ENCODE assay signal across 8 mouse cellular contexts in the genomic region with DNA sequence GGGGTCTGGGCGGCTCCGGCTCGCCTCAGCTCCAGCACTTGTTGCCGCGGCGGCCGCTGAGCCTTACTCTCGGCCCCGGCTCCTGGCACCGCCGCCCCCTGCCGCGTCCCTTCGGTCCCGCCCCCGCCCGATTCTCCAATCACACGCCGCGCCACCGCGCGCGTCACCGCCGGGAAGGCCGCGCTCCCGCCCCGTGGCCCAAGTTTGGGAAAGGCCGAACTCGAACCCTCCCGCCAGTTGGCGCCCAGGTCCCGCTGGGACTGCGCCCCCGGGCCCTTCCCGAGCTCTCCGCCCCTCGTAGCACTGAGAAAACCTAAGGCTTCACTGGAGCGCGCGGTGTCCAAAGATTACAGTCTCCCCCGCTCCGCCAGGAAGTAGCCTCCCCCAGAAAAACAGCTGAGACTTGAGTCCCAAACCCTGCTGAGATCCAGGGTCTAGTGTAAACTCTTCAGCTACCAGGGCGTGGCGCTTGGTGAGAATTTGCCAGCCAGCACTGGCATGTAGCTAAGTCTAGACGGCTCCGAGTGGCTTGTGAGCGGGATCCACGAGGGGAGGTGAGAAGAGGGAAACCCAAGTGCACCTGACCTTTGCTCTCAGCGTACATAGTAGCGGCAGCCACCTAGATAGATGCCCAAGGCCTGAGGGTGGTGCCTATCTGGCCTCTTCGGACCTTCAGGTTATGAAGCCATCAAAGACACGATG. TPM values are rescaled to one million over a fixed set of nuclear protein-coding genes. Genes with fewer than 3 reads are reported as not detected.
DNase-seq lines count a peak whose midpoint lies in the region; ATAC-seq lines count a peak whose summit lies in the region.

No protein-coding gene starts in this region.

- DNase-seq in B cell, adult 2 months: peak; percentile 83 to 86
- DNase-seq in adrenal gland, postnatal 14 days: peak; percentile 96
- peak; percentile 36 for DNase-seq in fat pad, adult 2 months (ENCODE audit: extremely low read depth, low read depth, low spot score)
- peak; percentile 96 for DNase-seq in kidney, postnatal 10 days
- peak; percentile 87 for DNase-seq in neural tube, embryonic 11.5 days (ENCODE audit: low spot score)

- no peaks in the 10 kb centered on the region for H3K9me3 ChIP-seq in heart, embryonic 13.5 days
- no peaks in the 10 kb centered on the region for H3K9me3 ChIP-seq in liver, embryonic 15.5 days (replicated peaks)
- H3K9me3 ChIP-seq in neural tube, embryonic 11.5 days (ENCODE audit: control insufficient read depth, low read length): no peaks in the 10 kb centered on the region
- H3K9me3 ChIP-seq in stomach, embryonic 16.5 days (replicated peaks; ENCODE audit: control insufficient read depth, low read length): no peaks in the 10 kb centered on the region

- under 1% methylated on average over 55 of the region's 55 CpGs for WGBS in heart, embryonic 13.5 days
- WGBS in liver, embryonic 15.5 days (ENCODE audit: insufficient replicate concordance): under 1% methylated on average over 50 of the region's 55 CpGs
- 0% methylated on average over 27 of the region's 55 CpGs for WGBS in neural tube, embryonic 11.5 days
- under 1% methylated on average over 48 of the region's 55 CpGs for WGBS in stomach, embryonic 16.5 days

- H3K4me1 ChIP-seq in heart, embryonic 13.5 days: peaks cover 17% of the 10 kb centered on the region
- H3K4me1 ChIP-seq in liver, embryonic 15.5 days (replicated peaks): peaks cover 57% of the 10 kb centered on the region
- peaks cover 6% of the 10 kb centered on the region; the same call in 1 of the 2 replicates for H3K4me1 ChIP-seq in neural tube, embryonic 11.5 days (ENCODE audit: control insufficient read depth, insufficient read depth, low read length)
- peaks cover 13% of the 10 kb centered on the region for H3K4me1 ChIP-seq in stomach, embryonic 16.5 days (ENCODE audit: control insufficient read depth, insufficient read depth, low read length)

- ATAC-seq in heart, embryonic 13.5 days (ENCODE audit: extremely low read depth, insufficient number of reproducible peaks, low FRiP score, low TSS enrichment): peak; percentile 85
- peak; percentile 89 for ATAC-seq in liver, embryonic 15.5 days (ENCODE audit: insufficient read depth)
- peak; percentile 92 for ATAC-seq in neural tube, embryonic 11.5 days (ENCODE audit: insufficient read depth, low FRiP score, low TSS enrichment)
- peak; percentile 92 for ATAC-seq in stomach, embryonic 16.5 days (ENCODE audit: insufficient read depth, low FRiP score)

- peaks cover 27% of the 10 kb centered on the region for H3K27me3 ChIP-seq in heart, embryonic 13.5 days (replicated peaks)
- 0 out of 2 replicates have a peak, but pooled peaks cover 12% of the 10 kb centered on the region for H3K27me3 ChIP-seq in liver, embryonic 15.5 days
- H3K27me3 ChIP-seq in neural tube, embryonic 11.5 days (ENCODE audit: control insufficient read depth, insufficient read depth, low read length): peaks cover 47% of the 10 kb centered on the region
- no peaks in the 10 kb centered on the region for H3K27me3 ChIP-seq in stomach, embryonic 16.5 days (ENCODE audit: control insufficient read depth, insufficient read depth, low read length)

- H3K27ac ChIP-seq in heart, embryonic 13.5 days (replicated peaks): peak overlapping the region; percentile 85
- peak overlapping the region; percentile 84 for H3K27ac ChIP-seq in liver, embryonic 15.5 days (replicated peaks)
- no peak overlapping the region for H3K27ac ChIP-seq in neural tube, embryonic 11.5 days (ENCODE audit: low read depth, low read length)
- peak overlapping the region; percentile 95 for H3K27ac ChIP-seq in stomach, embryonic 16.5 days (ENCODE audit: low read length)

- H3K9ac ChIP-seq in heart, embryonic 13.5 days: peak overlapping the region; percentile 88
- peak overlapping the region; percentile 75 for H3K9ac ChIP-seq in liver, embryonic 15.5 days
- H3K9ac ChIP-seq in neural tube, embryonic 11.5 days (ENCODE audit: low read length): peak overlapping the region; percentile 52
- H3K9ac ChIP-seq in stomach, embryonic 16.5 days (ENCODE audit: low read length): peak overlapping the region; percentile 87

- peak overlapping the region; percentile 85 for H3K4me3 ChIP-seq in heart, embryonic 13.5 days
- H3K4me3 ChIP-seq in liver, embryonic 15.5 days (replicated peaks): peak overlapping the region; percentile 82
- peak overlapping the region; percentile 65 for H3K4me3 ChIP-seq in neural tube, embryonic 11.5 days (ENCODE audit: low read depth, low read length)
- H3K4me3 ChIP-seq in stomach, embryonic 16.5 days (replicated peaks; ENCODE audit: low read length): peak overlapping the region; percentile 79

- no peaks in the 10 kb centered on the region for H3K36me3 ChIP-seq in heart, embryonic 13.5 days
- no peaks in the 10 kb centered on the region for H3K36me3 ChIP-seq in liver, embryonic 15.5 days (replicated peaks)
- no peaks in the 10 kb centered on the region for H3K36me3 ChIP-seq in neural tube, embryonic 11.5 days (ENCODE audit: control insufficient read depth, insufficient read depth, low read length)
- H3K36me3 ChIP-seq in stomach, embryonic 16.5 days (ENCODE audit: control insufficient read depth, insufficient read depth, low read length): no peaks in the 10 kb centered on the region

- H3K4me2 ChIP-seq in heart, embryonic 13.5 days: peak overlapping the region; percentile 100
- peak overlapping the region; percentile 96 for H3K4me2 ChIP-seq in liver, embryonic 15.5 days
- H3K4me2 ChIP-seq in neural tube, embryonic 11.5 days (ENCODE audit: low read depth): peak overlapping the region; percentile 99
- H3K4me2 ChIP-seq in stomach, embryonic 16.5 days (ENCODE audit: low read depth, low read length): peak overlapping the region; percentile 97

RNA-seq across cellular contexts. Expression of gene B3gnt2, which starts 1.0 kb away (rescaled TPM):
- total RNA-seq in adrenal gland, postnatal 14 days (2021): 43.9 and 46.6 TPM in 2 replicates
- 3.3 and 4.5 TPM in 2 replicates for polyA plus RNA-seq in heart, embryonic 13.5 days (2015; fragmentation: Nextera tagmentation; extraction: Ambion mirVana)
- 5.3 TPM in 2 replicates for polyA plus RNA-seq in liver, embryonic 15.5 days (2015; fragmentation: Nextera tagmentation; extraction: Ambion mirVana)
- 2.0 and 2.1 TPM in 2 replicates for polyA plus RNA-seq in neural tube, embryonic 11.5 days (2014; fragmentation: Nextera tagmentation; extraction: Ambion mirVana)
- polyA plus RNA-seq in stomach, embryonic 16.5 days (2015; fragmentation: Nextera tagmentation; extraction: Ambion mirVana): 12.7 and 12.9 TPM in 2 replicates

Comparison
In these comparisons a context has a peak if more than half of its experiments do, and no peak if none do; other contexts are left out.
1. DNase-seq: peak in every context shown above with its lines; median percentile 96 in adrenal gland, postnatal 14 days; 96 in kidney, postnatal 10 days; 87 in neural tube, embryonic 11.5 days; 84 in B cell, adult 2 months; 36 in fat pad, adult 2 months.